Mouse (Mus musculus) thymus, postnatal 0 days (tissue): ENCODE measurements around the gene Cd2. TPM values are rescaled to one million over a fixed set of nuclear protein-coding genes. Genes with fewer than 3 reads are reported as not detected.

Source experiments
- DNase-seq: peaks from one replicate; pipeline ENCODE4 v3.0.0-alpha.2; 2015; ENCODE audit warnings: low spot score
- polyA plus RNA-seq: library from polyadenylated mRNA; unstranded; fragments of >200 nt; fragmentation: Nextera tagmentation; extraction: Ambion mirVana; gene quantifications from 2 replicates; pipeline ENCODE4 v1.2.1, GENCODE M21; 2015

Gene Cd2
- polyA plus RNA-seq, 1 experiment from 2014 or later, result 256 TPM

DNA sequence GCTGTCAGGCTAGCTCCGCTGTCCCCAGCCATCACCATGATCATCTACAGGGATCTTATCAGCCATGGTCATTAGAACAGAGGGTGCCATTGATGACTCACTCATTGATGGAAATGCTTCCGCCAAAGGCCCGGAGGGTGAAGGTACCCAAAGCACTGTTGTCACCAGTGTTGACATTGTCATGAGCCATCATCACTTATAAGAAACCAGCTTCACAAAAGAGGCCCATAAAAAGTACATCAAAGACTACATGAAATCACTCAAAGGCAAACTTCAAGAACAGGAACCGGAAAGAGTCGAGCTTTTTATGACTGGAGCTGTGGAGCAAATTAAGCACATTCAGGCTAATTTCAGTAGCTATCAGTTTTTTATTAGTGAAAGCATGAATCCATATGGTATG is 54.3 kb downstream of the Cd2 start:
- no peak for DNase-seq

DNA sequence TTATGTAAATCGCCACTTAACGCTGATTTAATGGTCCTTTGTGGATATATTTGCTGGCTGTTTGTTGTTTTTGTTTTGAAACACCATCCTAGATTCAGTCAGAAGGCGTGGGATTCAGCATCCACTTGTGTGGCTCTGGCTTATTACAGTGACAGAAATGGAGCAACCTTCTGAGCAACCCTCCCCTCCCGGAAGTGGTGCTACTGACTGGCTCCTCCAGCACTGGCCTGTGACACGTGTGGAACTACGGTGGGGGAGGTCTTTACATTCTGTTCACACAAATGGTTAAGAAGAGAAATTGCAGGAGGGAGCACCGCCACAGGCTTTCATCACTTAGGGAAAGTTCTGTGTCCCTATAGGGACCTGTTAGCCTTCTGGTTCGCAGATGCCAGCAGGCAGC is 55.2 kb downstream of the Cd2 start:
- peak; percentile 26 for DNase-seq

DNA sequence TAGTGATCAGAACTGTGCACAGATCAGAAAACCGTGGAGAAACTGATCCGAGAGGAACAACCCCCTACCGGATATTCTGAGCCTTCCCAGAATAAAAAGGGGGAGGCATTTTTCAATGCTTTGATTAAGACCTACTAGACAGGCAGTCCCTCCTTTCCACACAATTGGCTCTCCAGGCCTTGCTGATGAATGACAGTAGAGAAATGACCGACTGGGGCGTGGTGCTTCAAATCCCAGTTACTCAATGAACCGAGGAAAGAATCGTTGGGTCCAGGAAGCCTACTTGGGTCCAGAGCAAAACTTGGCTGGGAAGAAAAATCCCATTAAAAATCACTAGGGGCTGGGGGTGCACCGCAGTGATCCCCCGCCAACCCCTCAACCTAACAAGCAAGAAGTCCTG is 57.5 kb downstream of the Cd2 start:
- DNase-seq, result no peak

DNA sequence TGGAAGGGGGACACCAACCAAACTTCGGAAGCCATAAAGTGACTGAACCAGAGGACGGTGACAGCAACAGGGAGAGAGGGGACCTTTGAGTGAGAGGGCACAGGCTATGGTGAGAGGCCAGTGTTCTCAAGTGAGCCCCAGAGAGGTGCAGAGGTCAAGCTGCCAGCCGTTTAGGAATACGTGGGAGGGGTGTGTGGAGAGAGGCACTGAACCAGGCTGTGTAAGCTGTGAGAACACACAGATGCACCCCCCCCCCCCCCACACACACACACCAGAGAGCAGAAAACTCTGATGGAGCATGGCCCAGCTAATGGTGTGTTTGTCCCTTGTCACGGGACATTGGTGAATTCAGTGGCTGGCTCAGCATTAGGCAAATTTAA is 58.2 kb downstream of the Cd2 start:
- no peak for DNase-seq

DNA sequence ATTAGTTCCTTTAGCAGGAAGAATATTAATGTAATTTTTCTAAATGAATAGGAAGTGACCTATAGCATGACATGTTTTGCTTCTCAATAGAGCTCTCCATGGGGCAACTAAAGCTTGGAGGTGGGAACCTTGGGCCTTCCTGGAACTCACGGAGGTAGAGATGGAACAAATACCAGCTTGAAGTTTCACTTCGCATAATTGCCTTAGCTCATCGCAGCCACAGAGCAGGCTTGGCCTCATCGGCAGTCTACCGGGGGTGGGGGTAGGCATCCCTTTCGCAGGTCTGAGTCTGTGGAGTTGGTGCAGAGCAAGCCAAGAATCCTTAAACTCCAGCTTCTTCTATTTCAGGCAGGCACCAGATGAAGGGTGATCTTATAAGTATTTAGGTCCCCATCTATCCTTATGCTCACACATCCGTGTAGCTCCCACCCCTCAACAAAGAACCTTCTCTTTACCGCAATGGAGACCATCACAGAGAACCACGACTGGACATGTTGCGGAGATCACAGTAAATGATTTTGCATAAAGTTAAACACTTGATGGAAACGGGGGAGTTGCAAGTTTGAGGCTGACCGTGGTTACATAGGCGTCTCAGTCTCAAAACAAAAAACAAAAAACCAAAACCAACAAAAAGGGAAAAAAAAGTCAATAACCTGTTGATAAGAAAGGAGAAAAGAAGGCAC is 58.7 kb downstream of the Cd2 start:
- no peak for DNase-seq

DNA sequence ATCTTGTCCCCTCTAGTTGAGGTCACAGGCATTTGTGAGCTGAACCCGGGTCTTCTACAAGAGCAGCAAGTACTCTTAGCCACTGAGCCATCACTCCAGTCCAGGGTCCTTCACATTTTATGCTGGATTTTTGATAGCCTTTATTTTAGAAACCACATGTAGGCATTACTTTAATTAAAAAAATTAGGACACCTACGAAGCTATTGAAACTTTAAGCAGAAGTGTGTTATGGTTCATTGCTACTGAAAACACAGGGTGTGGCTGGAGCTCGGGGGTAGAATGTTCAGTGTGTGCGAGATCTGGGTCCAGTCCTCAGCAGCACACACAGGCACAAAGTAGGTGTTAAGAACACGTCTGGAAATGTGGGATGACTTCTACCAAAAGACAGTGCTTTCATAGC is 59.7 kb downstream of the Cd2 start:
- DNase-seq, result no peak

Other genes starting within 250 kb of the Cd2 start
- 1.1 and 1.7 TPM in 2 replicates for gene Ptgfrn, start 177.7 kb downstream of the Cd2 start, polyA plus RNA-seq
- gene Igsf3, start 89.1 kb upstream of the Cd2 start, polyA plus RNA-seq, result 28.8 and 35.7 TPM in 2 replicates